Mouse (Mus musculus) R1 (cell line): ENCODE data around the gene Fignl1.

Source experiments
- DNase-seq: peaks from one replicate; pipeline ENCODE4 v3.0.0-alpha.2; 2018; ENCODE audit warnings: low read depth, low spot score

Gene Fignl1

GRCm38 (mm10) chr11:11808820-11809403 lies at the start of gene Fignl1:
Fignl1 (minus strand) TSS chr11:11808962.
- peak; percentile 96 for DNase-seq

- DNase-seq: peak; percentile 66
These were observed 48.2 kb upstream of the Fignl1 start for GRCm38 (mm10) chr11:11856959-11857358.

- DNase-seq: peak; percentile 40
These were observed 46.9 kb upstream of the Fignl1 start for GRCm38 (mm10) chr11:11855685-11856131.

GRCm38 (mm10) chr11:11855061-11855672 lies 46.4 kb upstream of the Fignl1 start:
- DNase-seq: peak; percentile 90

GRCm38 (mm10) chr11:11853731-11854461 lies 45.1 kb upstream of the Fignl1 start:
- no peak for DNase-seq

- no peak for DNase-seq
These were observed 43.3 kb upstream of the Fignl1 start for GRCm38 (mm10) chr11:11851957-11852505.

- DNase-seq: no peak
These were observed 41.9 kb upstream of the Fignl1 start for GRCm38 (mm10) chr11:11850476-11851267.

GRCm38 (mm10) chr11:11849513-11850311 lies 41.0 kb upstream of the Fignl1 start:
- DNase-seq: no peak

- no peak for DNase-seq
These were observed 39.7 kb upstream of the Fignl1 start for GRCm38 (mm10) chr11:11848467-11848866.

- no peak for DNase-seq
These were observed 36.3 kb upstream of the Fignl1 start for GRCm38 (mm10) chr11:11845044-11845443.

- DNase-seq: peak; percentile 43
These were observed 35.7 kb upstream of the Fignl1 start for GRCm38 (mm10) chr11:11844367-11844971.

GRCm38 (mm10) chr11:11841590-11841989 lies 32.8 kb upstream of the Fignl1 start:
- DNase-seq: no peak

GRCm38 (mm10) chr11:11840746-11841145 lies 32.0 kb upstream of the Fignl1 start:
- DNase-seq: no peak

- DNase-seq: no peak
These were observed 31.1 kb upstream of the Fignl1 start for GRCm38 (mm10) chr11:11839874-11840273.

GRCm38 (mm10) chr11:11837384-11837783 lies 28.6 kb upstream of the Fignl1 start:
- DNase-seq: no peak

- no peak for DNase-seq
These were observed 28.1 kb upstream of the Fignl1 start for GRCm38 (mm10) chr11:11836713-11837370.

GRCm38 (mm10) chr11:11836262-11836661 lies 27.5 kb upstream of the Fignl1 start:
- DNase-seq: no peak

GRCm38 (mm10) chr11:11835791-11836190 lies 27.0 kb upstream of the Fignl1 start:
- no peak for DNase-seq

- DNase-seq: no peak
These were observed 26.6 kb upstream of the Fignl1 start for GRCm38 (mm10) chr11:11835361-11835760.

- DNase-seq: peak; percentile 44
These were observed 24.3 kb upstream of the Fignl1 start for GRCm38 (mm10) chr11:11833100-11833499.
